Mouse (Mus musculus) CD4-positive, CD25-positive, alpha-beta regulatory T cell, adult 2 months (primary cell): ENCODE results near the gene Gstt1.

Source experiments
- DNase-seq: peaks from one replicate; pipeline ENCODE4 v3.0.0-alpha.2; 2012; ENCODE audit warnings: low read depth, low spot score

Gstt1 gene

GRCm38 (mm10) chr10:75764519-75765473 lies 33.6 kb downstream of the Gstt1 start:
- peak; percentile 92 for DNase-seq

- peak; percentile 99 for DNase-seq
Measured at GRCm38 (mm10) chr10:75763682-75764518, 34.5 kb downstream of the Gstt1 start, which contains the start of gene Cabin1. Gene Cabin1, minus strand, starts transcription at chr10:75764341.

- no peak for DNase-seq
Measured at GRCm38 (mm10) chr10:75762413-75762812, 36.0 kb downstream of the Gstt1 start.

- peak; percentile 47 for DNase-seq
Measured at GRCm38 (mm10) chr10:75760311-75760710, 38.1 kb downstream of the Gstt1 start.

GRCm38 (mm10) chr10:75756719-75757118 lies 41.7 kb downstream of the Gstt1 start:
- DNase-seq: no peak

GRCm38 (mm10) chr10:75744017-75744416 lies 54.4 kb downstream of the Gstt1 start:
- peak; percentile 91 for DNase-seq

GRCm38 (mm10) chr10:75743369-75743768 lies 55.0 kb downstream of the Gstt1 start:
- no peak for DNase-seq

GRCm38 (mm10) chr10:75740866-75741265 lies 57.5 kb downstream of the Gstt1 start:
- DNase-seq: no peak
